17 mouse cellular contexts compared by ENCODE assay signal in the genomic region with DNA sequence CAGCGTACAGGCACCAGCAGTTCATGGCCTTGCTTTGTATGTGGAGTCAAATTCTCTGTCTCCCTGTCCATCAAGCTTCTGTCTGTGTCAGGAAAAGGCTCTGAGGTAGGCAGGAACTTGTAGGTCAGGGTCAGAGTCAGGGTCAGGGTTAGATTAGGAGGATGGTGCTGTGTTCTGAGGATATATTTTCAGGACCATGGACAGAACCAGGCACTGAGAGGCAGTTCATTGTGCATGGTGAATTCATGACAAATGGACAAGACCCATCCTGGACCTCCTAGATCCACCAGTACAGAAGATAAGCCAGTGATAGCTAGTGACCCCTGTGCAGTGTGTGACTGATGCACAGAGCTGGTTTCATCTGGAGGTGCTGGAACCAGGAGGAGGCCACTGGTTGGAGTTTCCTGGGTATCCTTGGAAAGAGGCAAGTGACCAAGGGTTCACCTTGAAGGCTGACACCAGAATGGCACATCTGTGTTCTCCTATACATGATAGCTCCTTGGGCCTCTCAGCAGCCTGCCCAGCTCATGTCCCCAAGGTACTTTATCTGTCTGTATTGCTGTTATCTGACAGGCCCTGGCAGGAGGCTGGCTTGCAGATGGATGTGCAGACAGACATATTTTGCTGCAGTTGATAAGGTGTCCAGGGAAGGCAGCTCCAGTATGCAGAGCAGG.
DNase-seq lines count a peak whose midpoint lies in the region; ATAC-seq and TF ChIP-seq lines count a peak whose summit lies in the region.
"Had no signal": no experiment of that assay in that cellular context is flagged by ENCODE, and none has a peak within 500 bp of the region (broad histone marks: within the 10 kb centered on the region; RNA-seq: fewer than 3 reads in every experiment).

No protein-coding gene starts in this region.

- H3K4me1 ChIP-seq in kidney, adult 2 months (ENCODE audit: control insufficient read depth, insufficient read depth, low read length) = no peaks in the 10 kb centered on the region
- no peaks in the 10 kb centered on the region for H3K4me1 ChIP-seq in ES-E14 (ENCODE audit: control insufficient read depth in 2 of 2, insufficient read depth in 2 of 2, low read length in 2 of 2, poor library complexity in 1 of 2)
- H3K4me1 ChIP-seq: embryonic facial prominence, embryonic 12.5 days; forebrain, embryonic 12.5 days; heart, embryonic 12.5 days; hindbrain, embryonic 15.5 days; midbrain, embryonic 10.5 days had no signal

- WGBS in kidney, adult 2 months = 93% methylated on average over 1 of the region's 1 CpGs

- H3K9me3 ChIP-seq in ES-E14 (ENCODE audit: control insufficient read depth, insufficient read depth, low read depth, low read length) = no peaks in the 10 kb centered on the region
- H3K9me3 ChIP-seq: embryonic facial prominence, embryonic 12.5 days; hindbrain, embryonic 15.5 days had no signal

- no peak overlapping the region for H3K27ac ChIP-seq in kidney, adult 2 months (ENCODE audit: insufficient read depth, low read depth, low read length)
- no peak overlapping the region for H3K27ac ChIP-seq in ES-E14 (ENCODE audit: insufficient read depth, low read depth, low read length, poor library complexity, severe bottlenecking)
- H3K27ac ChIP-seq: embryonic facial prominence, embryonic 12.5 days; forebrain, embryonic 12.5 days; gastrocnemius, adult 2 months; hindbrain, embryonic 15.5 days; midbrain, embryonic 10.5 days had no signal

- no peak for TF ChIP-seq CTCF in kidney, adult 2 months (conservative IDR thresholded peaks at IDR 0.05; ENCODE audit: insufficient read depth, insufficient read length, low read depth, low read length)

- no peak overlapping the region for H3K9ac ChIP-seq in ES-E14 (ENCODE audit: insufficient read depth, low read depth, low read length, poor library complexity, severe bottlenecking)
- H3K9ac ChIP-seq: embryonic facial prominence, embryonic 12.5 days; forebrain, embryonic 12.5 days; heart, embryonic 12.5 days; hindbrain, embryonic 15.5 days had no signal

- TF ChIP-seq POLR2A in kidney, adult 2 months (IDR thresholded peaks at IDR 0.05; ENCODE audit: low read depth, low read length) = no peak

- in situ Hi-C loops in ES-E14 (cut with MboI; ENCODE audit: low sequenced_read_pairs in 2 of 2, unreplicated experiment in 2 of 2) = no loop called here

- H3K27me3 ChIP-seq in kidney, adult 2 months (replicated peaks; ENCODE audit: control insufficient read depth, insufficient read depth, low read length) = no peaks in the 10 kb centered on the region
- H3K27me3 ChIP-seq: embryonic facial prominence, embryonic 12.5 days; forebrain, embryonic 12.5 days; heart, embryonic 12.5 days; hindbrain, embryonic 15.5 days had no signal

- ATAC-seq in inflammation-experienced regulatory T-cells, adult 6 months = no peak
- ATAC-seq: CD4-positive, CD25-positive, alpha-beta regulatory T cell, adult 4 months had no signal

- no peaks in the 10 kb centered on the region for H3K36me3 ChIP-seq in kidney, adult 2 months (ENCODE audit: control insufficient read depth, insufficient read depth, low read length)
- H3K36me3 ChIP-seq in ES-E14 (ENCODE audit: control insufficient read depth, insufficient read depth, low read length, poor library complexity, severe bottlenecking) = no peaks in the 10 kb centered on the region
- H3K36me3 ChIP-seq: embryonic facial prominence, embryonic 12.5 days; forebrain, embryonic 12.5 days; heart, embryonic 12.5 days; hindbrain, embryonic 15.5 days; midbrain, embryonic 10.5 days had no signal

- H3K4me3 ChIP-seq in kidney, adult 2 months (ENCODE audit: insufficient read depth, low read depth, low read length) = no peak overlapping the region
- no peak overlapping the region for H3K4me3 ChIP-seq in ES-E14 (ENCODE audit: insufficient read depth in 1 of 2, low read depth in 1 of 2, low read length in 2 of 2, poor library complexity in 1 of 2, severe bottlenecking in 1 of 2)
- H3K4me3 ChIP-seq: embryonic facial prominence, embryonic 12.5 days; forebrain, embryonic 12.5 days; gastrocnemius, adult 2 months; heart, embryonic 12.5 days; hindbrain, embryonic 15.5 days; midbrain, embryonic 10.5 days had no signal

- peak; percentile 2 for DNase-seq in kidney, adult 2 months
- no peak for DNase-seq in kidney, adult 18-20 months
- DNase-seq in ES-E14 (ENCODE audit: low read depth, low spot score) = peak; percentile 26
- peak; percentile 73 for DNase-seq in embryo, embryonic 10 days (ENCODE audit: low spot score)
- peak; percentile 57 for DNase-seq in mesoderm, embryonic 11.5 days (ENCODE audit: low read depth, low spot score)
- DNase-seq in yolk sac, embryonic 10.5 days (ENCODE audit: low spot score) = no peak
- DNase-seq: cerebellum, adult 2 months; gastrocnemius, adult 2 months; kidney, postnatal 14 days; left cerebral cortex, postnatal 4 days had no signal

TF ChIP-seq in ES-E14, 5 proteins besides CTCF, POLR2A, EP300 and RAD21:
- TF ChIP-seq ZC3H11A (IDR thresholded peaks at IDR 0.05; ENCODE audit: borderline replicate concordance, low read depth, low read length) (no peak), HCFC1 (IDR thresholded peaks at IDR 0.05; ENCODE audit: borderline replicate concordance, insufficient read depth, low read length) (no peak), CHD2 (IDR thresholded peaks at IDR 0.05; ENCODE audit: low read depth, low read length) (no peak), ZNF384 (IDR thresholded peaks at IDR 0.05; ENCODE audit: low read depth, low read length) (no peak), MAFK (IDR thresholded peaks at IDR 0.05; ENCODE audit: insufficient read depth, low read depth, low read length) (no peak)

Comparison
In these comparisons a context has a peak if more than half of its experiments do, and no peak if none do; other contexts are left out.
1. DNase-seq: peak in kidney, adult 2 months (single experiment), ES-E14 (single experiment), embryo, embryonic 10 days (single experiment) and mesoderm, embryonic 11.5 days (single experiment); none in kidney, adult 18-20 months (single experiment) and yolk sac, embryonic 10.5 days (single experiment).